Mouse (Mus musculus) myocyte (in vitro differentiated cells): ENCODE data around the gene Mrpl54.

Experiments
- MYOG ChIP-seq, 3 experiments: IDR thresholded peaks; one replicate each; pipeline ENCODE4 v1.6.1; 2011; ENCODE audit warnings: control low read depth in 2 of 3, low read depth in 2 of 3, mild to moderate bottlenecking in 2 of 3; ENCODE audit not compliant: insufficient read length in 2 of 3, control insufficient read depth in 1 of 3, insufficient read depth in 1 of 3
- POLR2A ChIP-seq: IDR thresholded peaks from one replicate; pipeline ENCODE4 v1.6.1; 2011; ENCODE audit warnings: low read depth, mild to moderate bottlenecking, control low read depth, moderate library complexity; ENCODE audit not compliant: insufficient read length
- USF1 ChIP-seq: IDR thresholded peaks from one replicate; pipeline ENCODE4 v1.6.1; 2011; ENCODE audit warnings: low read depth, mild to moderate bottlenecking, control low read depth, moderate library complexity

DNA sequence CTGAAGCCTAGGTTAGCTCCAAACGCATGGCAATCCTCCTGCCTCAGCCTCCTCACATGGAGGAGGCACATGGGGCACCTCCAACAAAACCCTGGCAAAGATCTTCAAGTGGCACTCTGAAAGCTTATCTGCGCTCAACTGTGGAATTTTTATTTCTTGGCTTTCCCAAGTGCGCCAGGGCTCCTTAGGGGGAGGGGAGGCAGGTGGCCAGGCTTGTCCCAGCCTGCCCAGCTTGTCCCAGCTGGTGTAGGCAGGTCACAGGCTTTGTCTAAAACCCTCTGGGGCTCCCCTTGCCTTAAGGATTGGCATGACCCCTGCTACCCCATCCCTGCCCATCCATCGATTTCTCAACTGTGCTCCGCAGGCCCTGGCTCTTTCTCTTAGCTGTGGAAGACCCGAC lies 17.5 kb upstream of the Mrpl54 start:
- TF ChIP-seq MYOG (IDR thresholded peaks at IDR 0.05; ENCODE audit: control insufficient read depth in 1 of 3, insufficient read depth in 1 of 3, insufficient read length in 2 of 3, low read depth in 2 of 3) (no peak), POLR2A (no peak), USF1 (no peak)
